Mouse (Mus musculus) activated CD4-positive, CD25-positive, alpha-beta regulatory T cell (primary cell): Measurements from ENCODE around the gene Gm5244. TPM values are rescaled to one million over a fixed set of nuclear protein-coding genes. Genes with fewer than 3 reads are reported as not detected.

Source experiments
- polyA plus RNA-seq, 2 experiments: library from polyadenylated mRNA; unstranded; fragments of 100-300 nt; shearing (Covaris generic); gene quantifications; one replicate each; pipeline ENCODE4 v1.2.1; 2017

Gene Gm5244
- polyA plus RNA-seq, result not detected

GRCm38 (mm10) chr19:12846382-12846781 lies at the start of gene Gm5244:
TSS of gene Gm5244 (plus strand) at chr19:12846682.

GRCm38 (mm10) chr19:12856983-12857382 lies 10.5 kb downstream of the Gm5244 start, which contains the start of gene Olfr1444:
TSS of gene Olfr1444 (plus strand) at chr19:12857283.

GRCm38 (mm10) chr19:12883555-12883954 lies 37.1 kb downstream of the Gm5244 start, which contains the start of gene Olfr1445:
TSS of gene Olfr1445 (plus strand) at chr19:12883855.

GRCm38 (mm10) chr19:12893424-12893823 lies 46.9 kb downstream of the Gm5244 start, which contains the start of gene Olfr1446:
TSS of gene Olfr1446 (minus strand) at chr19:12893524.

Other genes starting within 250 kb of the Gm5244 start
- not detected for gene Gm4952, start 246.7 kb upstream of the Gm5244 start, polyA plus RNA-seq
- not detected for gene Glyat, start 213.4 kb upstream of the Gm5244 start, polyA plus RNA-seq
- under 1 TPM in 1 of 2 experiments, not detected in 1; 0.36 TPM for gene Olfr1442, start 176.2 kb upstream of the Gm5244 start, polyA plus RNA-seq
- gene Olfr1443, start 168.6 kb upstream of the Gm5244 start, polyA plus RNA-seq, result not detected
- not detected for gene Keg1, start 150.9 kb upstream of the Gm5244 start, polyA plus RNA-seq
- under 1 TPM in 1 of 2 experiments, not detected in 1; 0.26 TPM for gene Cntf, start 81.0 kb upstream of the Gm5244 start, polyA plus RNA-seq
- 10 to 100 TPM; 21.0 to 22.1 TPM for gene Zfp91, start 50.6 kb upstream of the Gm5244 start, polyA plus RNA-seq
- 100 to 1,000 TPM; 137 to 196 TPM for gene Lpxn, start 50.5 kb upstream of the Gm5244 start, polyA plus RNA-seq
- gene Olfr1444, start 10.6 kb downstream of the Gm5244 start, polyA plus RNA-seq, result under 1 TPM in 1 of 2 experiments, not detected in 1; 0.73 TPM
- under 1 TPM in 1 of 2 experiments, not detected in 1; 0.29 TPM for gene Olfr1445, start 37.2 kb downstream of the Gm5244 start, polyA plus RNA-seq
- gene Olfr1446, start 46.8 kb downstream of the Gm5244 start, polyA plus RNA-seq, result not detected
- not detected for gene Olfr1447, start 57.1 kb downstream of the Gm5244 start, polyA plus RNA-seq
- gene Olfr1448, start 77.7 kb downstream of the Gm5244 start, polyA plus RNA-seq, result under 1 TPM in 1 of 2 experiments, not detected in 1; 0.10 TPM
- not detected for gene Olfr1449, start 84.2 kb downstream of the Gm5244 start, polyA plus RNA-seq
- not detected for gene Olfr1450, start 103.6 kb downstream of the Gm5244 start, polyA plus RNA-seq
- gene Olfr1451, start 148.3 kb downstream of the Gm5244 start, polyA plus RNA-seq, result under 1 TPM in 1 of 2 experiments, not detected in 1; 0.80 TPM
- not detected for gene Olfr1453, start 181.6 kb downstream of the Gm5244 start, polyA plus RNA-seq
- gene Olfr1454, start 213.9 kb downstream of the Gm5244 start, polyA plus RNA-seq, result not detected